Mouse (Mus musculus) urinary bladder, postnatal 14 days (tissue): Measurements from ENCODE around the gene Gtf2i.

Experiments
- DNase-seq: peaks from one replicate; pipeline ENCODE4 v3.0.0; 2021; ENCODE audit warnings: low spot score

Gene Gtf2i

GRCm38 (mm10) chr5:134277109-134277508, 37.5 kb downstream of the Gtf2i start:
- no peak for DNase-seq

- DNase-seq: no peak
Measured at GRCm38 (mm10) chr5:134275556-134275955, 39.0 kb downstream of the Gtf2i start.

GRCm38 (mm10) chr5:134275021-134275420, 39.5 kb downstream of the Gtf2i start:
- DNase-seq: no peak

- no peak for DNase-seq
Measured at GRCm38 (mm10) chr5:134273761-134274160, 40.8 kb downstream of the Gtf2i start.

GRCm38 (mm10) chr5:134272761-134273160, 41.8 kb downstream of the Gtf2i start:
- no peak for DNase-seq

- no peak for DNase-seq
Measured at GRCm38 (mm10) chr5:134271421-134271820, 43.1 kb downstream of the Gtf2i start.

- no peak for DNase-seq
Measured at GRCm38 (mm10) chr5:134270566-134270965, 44.0 kb downstream of the Gtf2i start.

GRCm38 (mm10) chr5:134269751-134270150, 44.8 kb downstream of the Gtf2i start:
- DNase-seq: no peak

GRCm38 (mm10) chr5:134268751-134269150, 45.8 kb downstream of the Gtf2i start:
- no peak for DNase-seq

GRCm38 (mm10) chr5:134266404-134266803, 48.2 kb downstream of the Gtf2i start:
- no peak for DNase-seq

- no peak for DNase-seq
Measured at GRCm38 (mm10) chr5:134265890-134266289, 48.7 kb downstream of the Gtf2i start.

GRCm38 (mm10) chr5:134260001-134260636, 54.4 kb downstream of the Gtf2i start:
- DNase-seq: no peak

- DNase-seq: no peak
Measured at GRCm38 (mm10) chr5:134258934-134259333, 55.6 kb downstream of the Gtf2i start.

GRCm38 (mm10) chr5:134258395-134258794, 56.2 kb downstream of the Gtf2i start:
- DNase-seq: no peak

GRCm38 (mm10) chr5:134257349-134258031, 57.1 kb downstream of the Gtf2i start:
- DNase-seq: no peak

- no peak for DNase-seq
Measured at GRCm38 (mm10) chr5:134255294-134255693, 59.3 kb downstream of the Gtf2i start.

- no peak for DNase-seq
Measured at GRCm38 (mm10) chr5:134253806-134254205, 60.8 kb downstream of the Gtf2i start.

- no peak for DNase-seq
Measured at GRCm38 (mm10) chr5:134251083-134251482, 63.5 kb downstream of the Gtf2i start.

- DNase-seq: no peak
Measured at GRCm38 (mm10) chr5:134250601-134251000, 64.0 kb downstream of the Gtf2i start.

- DNase-seq: no peak
Measured at GRCm38 (mm10) chr5:134249245-134249649, 65.3 kb downstream of the Gtf2i start.

GRCm38 (mm10) chr5:134248608-134249244, 65.8 kb downstream of the Gtf2i start:
- no peak for DNase-seq

- peak; percentile 62 for DNase-seq
Measured at GRCm38 (mm10) chr5:134246146-134246545, 68.4 kb downstream of the Gtf2i start.

GRCm38 (mm10) chr5:134244890-134245289, 69.7 kb downstream of the Gtf2i start:
- DNase-seq: no peak
